Mouse (Mus musculus) thymus, adult 2 months (tissue): Measurements from ENCODE around the gene Slc38a3. TPM values are rescaled to one million over a fixed set of nuclear protein-coding genes. Genes with fewer than 3 reads are reported as not detected.
A peak's percentile ranks its signal among the peaks of the same experiment; 100 is the strongest.

Experiments used
- DNase-seq: peaks from one replicate; pipeline ENCODE4 v3.0.0; 2021
- H3K27ac ChIP-seq: fragments of 200-500 bp; 2 replicates; pipeline ENCODE4 v1.5.1; 2012; ENCODE audit warnings: low read length, control low read depth; ENCODE audit not compliant: control insufficient read depth, insufficient read depth
- H3K27me3 ChIP-seq: fragments of 200-500 bp; 2 replicates; pipeline ENCODE4 v1.6.1; 2012; ENCODE audit warnings: mild to moderate bottlenecking, low read length, moderate library complexity, mixed read lengths; ENCODE audit not compliant: control insufficient read depth, insufficient read depth
- H3K36me3 ChIP-seq: fragments of 200-500 bp; 2 replicates; pipeline ENCODE4 v1.6.1; 2012; ENCODE audit warnings: mild to moderate bottlenecking, low read length, moderate library complexity; ENCODE audit not compliant: control insufficient read depth, insufficient read depth
- H3K4me1 ChIP-seq: fragments of 200-500 bp; replicated peaks from 2 replicates; pipeline ENCODE4 v1.6.1; 2012; ENCODE audit warnings: low read length; ENCODE audit not compliant: control insufficient read depth, insufficient read depth
- H3K4me3 ChIP-seq: fragments of 200-500 bp; 2 replicates; pipeline ENCODE4 v1.5.1; 2012; ENCODE audit warnings: mild to moderate bottlenecking, low read length, control low read depth, moderate library complexity; ENCODE audit not compliant: control insufficient read depth, insufficient read depth
- CTCF ChIP-seq: fragments of 200-500 bp; IDR thresholded peaks from 2 replicates; pipeline ENCODE4 v1.5.1; 2012; ENCODE audit warnings: mild to moderate bottlenecking, control low read depth, low read length, moderate library complexity, borderline replicate concordance; ENCODE audit not compliant: control insufficient read depth, poor library complexity, insufficient read depth; ENCODE audit errors: extremely low read depth
- POLR2A ChIP-seq: fragments of 200-500 bp; IDR thresholded peaks from 2 replicates; pipeline ENCODE4 v1.6.1; 2012; ENCODE audit warnings: mild to moderate bottlenecking, low read length, control low read depth, moderate library complexity; ENCODE audit not compliant: control insufficient read depth, poor library complexity, insufficient read depth; ENCODE audit errors: extremely low read depth
- WGBS: fragments of 180-500 bp; shearing (Covaris S2); methylation state at CpG from one replicate; pipeline ENCODE4 v1.1.7; 2018; 5-methylcytosine and 5-hydroxymethylcytosine counted together
- polyA plus RNA-seq: library from polyadenylated mRNA; depleted of rRNA; stranded (reverse); fragments of >200 nt; gene quantifications from 2 replicates; pipeline ENCODE4 v1.2.3, GENCODE M21; 2012

Slc38a3 gene
- polyA plus RNA-seq, 1 experiment, result 11.2 TPM

GRCm38 (mm10) chr9:107643544-107644214, 25.7 kb downstream of the Slc38a3 start:
- Histone ChIP-seq H3K27me3 (no peaks in the 10 kb centered on the region), H3K36me3 (no peaks in the 10 kb centered on the region), H3K27ac (no peak overlapping the region), H3K4me3 (no peak overlapping the region), H3K4me1 (peaks cover 16% of the 10 kb centered on the region)
- DNase-seq, result no peak
- WGBS, result 94% methylated on average over 13 of the region's 13 CpGs
- TF ChIP-seq POLR2A (no peak), CTCF (no peak)

GRCm38 (mm10) chr9:107641666-107642065, 27.7 kb downstream of the Slc38a3 start:
- no peak overlapping the region for H3K27ac ChIP-seq
- H3K36me3 ChIP-seq, result no peaks in the 10 kb centered on the region
- H3K4me1 ChIP-seq, result peaks cover 16% of the 10 kb centered on the region
- DNase-seq, result no peak
- H3K27me3 ChIP-seq, result no peaks in the 10 kb centered on the region
- TF ChIP-seq CTCF (no peak), POLR2A (no peak)
- 94% methylated on average over 8 of the region's 8 CpGs for WGBS
- no peak overlapping the region for H3K4me3 ChIP-seq

DNA sequence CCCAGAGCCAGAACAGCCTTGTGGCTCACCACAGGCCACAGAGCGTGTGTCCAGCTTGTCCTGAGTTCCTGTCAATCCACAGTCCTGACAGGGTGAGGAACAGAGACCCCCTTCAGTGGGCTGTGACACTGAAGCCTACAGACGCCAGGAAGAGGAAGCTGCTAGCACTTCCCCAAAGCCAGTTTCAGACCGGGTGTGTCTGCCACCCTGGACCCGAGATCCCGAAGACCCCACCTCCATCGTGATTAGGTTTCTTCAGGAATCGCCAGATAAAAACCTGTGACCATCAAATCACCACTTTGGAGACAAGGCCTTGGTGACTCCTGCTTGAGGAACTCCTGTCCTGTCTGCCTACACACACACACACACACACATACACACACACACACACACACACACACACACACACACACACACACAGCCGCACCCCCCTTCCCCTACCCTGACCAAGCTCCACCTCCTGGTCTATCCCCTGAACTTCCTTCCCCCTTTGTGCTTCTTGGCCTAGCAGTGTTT, 29.0 kb downstream of the Slc38a3 start:
- 21% methylated on average over 8 of the region's 8 CpGs for WGBS
- Histone ChIP-seq H3K27ac (no peak overlapping the region), H3K4me1 (peaks cover 21% of the 10 kb centered on the region)

GRCm38 (mm10) chr9:107637070-107637469, 32.3 kb downstream of the Slc38a3 start:
- Histone ChIP-seq H3K4me1 (peaks cover 24% of the 10 kb centered on the region), H3K36me3 (no peaks in the 10 kb centered on the region), H3K27ac (no peak overlapping the region), H3K27me3 (no peaks in the 10 kb centered on the region), H3K4me3 (no peak overlapping the region)
- WGBS, result 94% methylated on average over 7 of the region's 7 CpGs
- no peak for DNase-seq
- TF ChIP-seq POLR2A, result no peak
- TF ChIP-seq CTCF, result no peak

More for the DNA sequence above, 29.0 kb downstream of the Slc38a3 start:
- Histone ChIP-seq H3K4me3 (no peak overlapping the region), H3K36me3 (no peaks in the 10 kb centered on the region), H3K27me3 (no peaks in the 10 kb centered on the region)
- TF ChIP-seq POLR2A, result no peak
- TF ChIP-seq CTCF, result no peak
- peak; percentile 45 for DNase-seq

- Histone ChIP-seq H3K36me3 (no peaks in the 10 kb centered on the region), H3K27ac (peak within 1 kb of the TSS; percentile 77), H3K4me1 (peaks cover 35% of the 10 kb centered on the region), H3K4me3 (peak within 1 kb of the TSS; percentile 85), H3K27me3 (no peaks in the 10 kb centered on the region)
- peak; percentile 65; the same call in 1 of the 2 replicates for TF ChIP-seq CTCF
- peak; percentile 98 for TF ChIP-seq POLR2A
- 1% methylated on average over 38 of the region's 38 CpGs for WGBS
- DNase-seq, result peak; percentile 98
Observed at GRCm38 (mm10) chr9:107635279-107636028, 33.9 kb downstream of the Slc38a3 start, which contains the start of gene Gnai2. Gene Gnai2, minus strand, starts transcription at chr9:107635367.
